Mouse (Mus musculus) ES-Bruce4 (cell line): ENCODE measurements around the gene Dyx1c1.

Experiments
- CTCF ChIP-seq: IDR thresholded peaks from one replicate; pipeline ENCODE4 v1.8.1; 2011; ENCODE audit warnings: low read depth, low read length
- EP300 ChIP-seq: IDR thresholded peaks from 2 replicates; pipeline ENCODE4 v1.6.1; 2011; ENCODE audit warnings: low read depth, low read length; ENCODE audit not compliant: insufficient read depth
- POLR2A ChIP-seq: IDR thresholded peaks from one replicate; pipeline ENCODE4 v1.8.1; 2011; ENCODE audit warnings: low read length; ENCODE audit not compliant: insufficient read depth

DNA sequence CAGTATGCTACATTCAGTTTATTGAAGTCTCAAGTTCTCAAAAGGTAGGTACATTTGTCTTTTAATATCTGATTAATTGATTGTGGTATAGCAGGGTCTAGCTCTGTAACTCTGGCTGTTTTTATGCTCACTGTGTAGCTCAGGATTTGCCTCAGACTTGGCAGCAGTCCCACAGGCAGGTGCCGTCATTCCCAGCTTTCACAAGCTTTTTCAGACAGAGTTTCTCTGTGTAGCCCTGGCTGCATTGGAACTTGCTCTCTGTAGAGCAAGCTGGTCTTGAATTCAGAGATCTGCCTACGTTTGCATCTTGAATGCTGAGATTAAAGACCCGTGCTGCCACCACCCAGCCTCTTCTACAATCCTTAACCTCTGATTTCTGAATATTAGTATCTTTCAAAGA is 43.6 kb downstream of the Dyx1c1 start:
- TF ChIP-seq CTCF = no peak
- no peak for TF ChIP-seq POLR2A
- no peak for TF ChIP-seq EP300
